Mouse (Mus musculus) gastrocnemius, postnatal 25 days (tissue): ENCODE results near the gene Med16. TPM values are rescaled to one million over a fixed set of nuclear protein-coding genes. Genes with fewer than 3 reads are reported as not detected.
A peak's percentile ranks its signal among the peaks of the same experiment; 100 is the strongest.

Experiments used
- DNase-seq: peaks from one replicate; pipeline ENCODE4 v3.0.0; 2022
- long read RNA-seq, 2 experiments: library from polyadenylated mRNA; stranded (forward); transcript quantifications; one replicate each; pipeline ENCODE4 v2.0.0; 2021
- total RNA-seq, 2 experiments: library from RNA; stranded (reverse); gene quantifications; 1 replicate in 1 of 2; 2 replicates in 1 of 2; pipeline ENCODE4 v1.2.3; 2021

The Med16 gene
- total RNA-seq = 10 to 100 TPM; 29.2 to 34.4 TPM
- long read RNA-seq, experiment 1, transcript Med16-204 (15 exons, 2,950 nt) = major isoform, 21 of 42 reads
- long read RNA-seq, experiment 1, partial matches to known transcripts = 12 of 42 reads
- long read RNA-seq, experiment 1, other reads (novel, unspliced or antisense) = 6 of 42 reads
- long read RNA-seq, experiment 2, transcript Med16-204 (15 exons, 2,950 nt) = major isoform, 37 of 60 reads
- long read RNA-seq, experiment 2, partial matches to known transcripts = 16 of 60 reads
- long read RNA-seq, experiment 2, other reads (novel, unspliced or antisense) = 4 of 60 reads

DNA sequence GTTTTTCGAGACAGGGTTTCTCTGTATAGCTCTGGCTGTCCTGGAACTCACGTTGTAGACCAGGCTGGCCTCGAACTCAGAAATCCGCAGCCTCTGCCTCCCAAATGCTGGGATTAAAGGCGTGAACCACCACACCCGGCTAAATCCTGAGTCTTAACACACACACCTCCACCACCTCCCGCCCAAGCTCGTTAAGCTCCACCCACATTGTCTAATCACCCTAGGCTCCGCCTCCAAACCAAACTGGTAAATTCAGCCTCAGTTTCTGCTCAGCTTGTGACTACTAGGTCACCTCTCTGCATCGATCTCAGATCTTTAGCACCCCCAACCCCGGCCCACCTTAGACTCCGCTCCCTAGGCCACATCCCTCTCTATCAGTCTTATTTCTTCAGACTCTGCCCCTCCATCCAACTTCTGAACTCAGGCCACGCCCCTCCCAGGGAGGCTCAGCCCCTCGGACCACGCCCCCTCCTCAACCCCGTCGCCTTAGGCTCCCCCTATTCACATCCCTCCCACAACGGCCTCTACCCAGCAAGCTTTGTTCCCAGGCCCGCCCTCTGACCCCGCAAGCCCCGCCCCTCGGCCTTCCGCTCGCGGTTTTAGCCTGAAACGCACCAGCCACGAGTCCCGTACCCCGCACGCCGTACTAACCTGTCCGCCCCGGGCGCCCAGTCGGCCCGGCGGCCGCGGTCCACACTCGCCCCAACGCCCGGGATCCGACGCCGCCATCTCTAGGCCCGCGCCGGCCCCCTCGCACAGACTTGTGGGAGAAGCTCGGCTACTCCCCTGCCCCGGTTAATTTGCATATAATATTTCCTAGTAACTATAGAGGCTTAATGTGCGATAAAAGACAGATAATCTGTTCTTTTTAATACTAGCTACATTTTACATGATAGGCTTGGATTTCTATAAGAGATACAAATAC lies at the start of gene Med16:
Med16 (minus strand) TSS at position 757 of the 925 bp plus-strand sequence.
- DNase-seq = peak; percentile 96

- peak; percentile 69 for DNase-seq
These were observed 49.6 kb upstream of the Med16 start for GRCm38 (mm10) chr10:79958140-79958816.

DNA sequence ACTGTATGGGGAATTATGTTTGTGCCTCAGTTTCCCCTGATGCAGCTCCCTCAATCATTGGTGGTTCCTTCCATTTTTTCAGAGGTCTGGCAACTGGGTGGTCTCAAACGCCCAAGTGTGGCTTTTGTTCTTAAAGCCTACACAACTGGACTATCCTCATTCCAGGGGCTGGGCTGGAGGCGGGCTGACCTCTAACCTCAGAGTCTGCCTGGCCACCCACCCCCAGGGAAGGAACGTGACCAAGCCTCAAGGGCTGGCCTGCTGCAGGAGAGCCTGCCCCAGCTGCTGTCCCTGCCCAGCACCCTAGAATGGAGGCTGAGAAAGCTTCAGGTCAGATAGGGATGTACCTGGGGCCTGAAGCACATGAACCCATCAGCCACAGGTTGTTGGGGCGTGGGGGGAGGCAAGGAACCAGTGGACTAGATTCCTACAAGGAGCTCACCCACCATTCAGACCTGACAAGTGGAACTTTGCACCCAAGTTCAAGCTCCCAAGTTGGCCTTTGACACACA lies 48.0 kb upstream of the Med16 start:
- DNase-seq = no peak

DNA sequence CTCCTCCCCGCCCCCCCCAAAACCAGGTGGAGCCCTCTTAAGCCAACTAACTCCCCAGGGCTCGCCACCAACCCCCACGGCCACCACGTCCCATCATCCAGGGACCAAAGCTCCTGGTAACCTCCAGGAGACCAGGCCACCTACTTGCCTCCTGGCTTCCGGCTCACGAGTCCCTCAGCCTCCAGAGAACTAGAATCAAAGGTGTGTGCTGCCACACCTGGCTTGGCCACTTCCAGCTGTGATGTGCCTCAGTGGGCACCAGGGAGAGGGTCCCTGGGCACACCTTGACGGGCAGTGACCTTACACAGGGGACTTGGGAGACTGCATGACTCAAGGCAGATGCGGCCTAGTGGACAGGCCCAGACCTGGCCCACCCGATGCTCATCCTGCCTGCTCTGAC lies 47.0 kb upstream of the Med16 start:
- DNase-seq = no peak

- DNase-seq = no peak
These were observed 45.2 kb upstream of the Med16 start for GRCm38 (mm10) chr10:79953946-79954345.

GRCm38 (mm10) chr10:79950661-79951060 lies 41.9 kb upstream of the Med16 start:
- DNase-seq = no peak

DNA sequence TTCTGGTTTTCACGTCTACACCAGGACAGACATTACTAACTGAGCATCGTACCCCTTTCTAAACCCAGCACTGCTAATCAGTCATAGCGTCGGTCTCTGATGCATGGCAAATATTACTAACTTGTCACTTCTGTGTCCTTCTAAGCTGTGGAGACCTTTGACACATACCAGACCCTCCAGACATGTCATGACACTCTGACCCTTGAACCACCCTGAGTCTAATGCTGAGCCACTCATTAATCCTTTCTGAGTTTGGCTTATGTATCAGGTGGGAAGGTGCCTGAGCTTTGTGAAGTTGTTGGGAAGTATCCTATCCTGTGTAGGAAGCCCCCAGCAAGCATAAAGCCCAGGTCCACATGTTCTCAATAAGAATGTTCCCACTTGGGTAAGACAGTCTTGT lies 41.1 kb upstream of the Med16 start:
- DNase-seq = no peak

DNA sequence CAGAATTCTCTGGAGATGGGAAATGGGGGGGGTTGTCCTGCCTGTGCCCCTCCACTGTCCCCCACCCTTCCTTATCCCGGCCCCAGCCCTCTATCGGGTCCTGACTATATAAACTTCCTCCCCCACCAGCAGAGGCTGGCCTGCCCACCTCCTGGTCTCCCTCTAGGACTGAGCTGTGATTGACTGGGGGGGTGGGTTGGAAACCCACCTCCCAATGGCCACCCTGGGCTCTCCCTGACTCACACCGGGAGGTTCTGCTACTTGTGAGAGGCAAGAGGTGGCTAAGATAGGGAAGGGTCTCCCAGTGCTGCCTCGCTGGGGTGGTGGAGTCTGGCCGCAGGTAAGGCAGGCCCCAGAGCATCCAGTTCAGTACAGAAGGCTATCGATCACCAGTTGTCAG lies 38.8 kb upstream of the Med16 start:
- no peak for DNase-seq

GRCm38 (mm10) chr10:79946752-79947322 lies 38.1 kb upstream of the Med16 start:
- no peak for DNase-seq

GRCm38 (mm10) chr10:79945507-79946234 lies 36.9 kb upstream of the Med16 start:
- no peak for DNase-seq

DNA sequence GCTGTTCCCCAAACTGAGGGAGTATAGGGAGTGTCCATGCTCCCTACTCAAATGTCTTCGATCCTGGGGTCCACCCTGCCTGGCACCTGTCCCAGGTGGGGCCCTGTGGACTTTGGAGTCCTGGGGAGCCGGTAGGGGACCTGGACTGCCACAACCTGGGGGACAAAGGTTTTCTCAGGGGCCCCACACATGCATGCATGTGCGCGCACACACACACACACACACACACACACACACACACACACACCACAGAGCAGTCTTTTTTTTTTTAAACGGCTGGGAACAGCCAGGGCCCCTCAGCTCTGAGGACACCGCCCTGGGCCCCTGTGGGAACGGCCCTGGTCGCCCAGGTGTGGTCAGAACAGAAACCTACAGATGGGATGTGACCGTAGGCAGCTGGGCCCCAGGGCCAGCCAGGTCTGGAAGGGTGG lies 34.8 kb upstream of the Med16 start:
- no peak for DNase-seq

GRCm38 (mm10) chr10:79942988-79943387 lies 34.3 kb upstream of the Med16 start:
- no peak for DNase-seq

GRCm38 (mm10) chr10:79940749-79941148 lies 32.0 kb upstream of the Med16 start:
- DNase-seq = peak; percentile 47

DNA sequence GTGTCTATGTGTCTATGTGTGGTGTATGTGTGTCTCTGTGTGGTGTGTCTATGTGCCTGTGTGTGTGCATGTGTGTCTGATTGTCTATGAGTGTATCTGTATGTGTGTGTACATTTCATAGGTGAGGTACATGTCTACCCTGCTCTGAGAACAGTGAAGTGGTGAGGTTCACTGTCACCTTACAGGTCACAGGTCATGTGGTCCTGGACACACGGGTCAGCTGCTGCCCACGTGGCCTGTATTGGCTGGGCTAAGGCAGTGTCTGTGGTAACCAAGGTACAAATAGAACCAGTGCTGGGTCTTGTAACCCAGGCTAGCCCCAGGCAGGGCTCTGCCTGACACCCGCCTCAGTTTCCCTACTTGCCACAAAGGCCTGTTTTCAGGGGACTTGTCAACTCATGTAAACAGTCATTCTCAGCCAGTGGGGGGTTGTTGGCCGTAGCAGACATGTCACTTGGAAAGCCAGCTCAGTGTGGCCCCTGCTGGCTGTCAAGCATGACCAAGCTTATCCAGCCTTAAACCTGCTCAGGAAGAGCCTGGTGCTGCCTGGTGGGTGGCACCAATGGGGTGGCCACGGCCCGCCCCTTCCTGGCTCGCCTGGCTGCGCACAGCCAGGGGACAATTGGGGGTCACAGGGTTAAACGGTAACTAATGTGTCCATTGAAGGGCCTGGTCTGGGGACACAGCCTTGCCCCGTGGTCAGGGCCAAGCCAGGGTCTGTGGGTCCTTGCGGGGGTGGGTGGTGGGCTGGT lies 29.2 kb upstream of the Med16 start:
- DNase-seq = no peak

DNA sequence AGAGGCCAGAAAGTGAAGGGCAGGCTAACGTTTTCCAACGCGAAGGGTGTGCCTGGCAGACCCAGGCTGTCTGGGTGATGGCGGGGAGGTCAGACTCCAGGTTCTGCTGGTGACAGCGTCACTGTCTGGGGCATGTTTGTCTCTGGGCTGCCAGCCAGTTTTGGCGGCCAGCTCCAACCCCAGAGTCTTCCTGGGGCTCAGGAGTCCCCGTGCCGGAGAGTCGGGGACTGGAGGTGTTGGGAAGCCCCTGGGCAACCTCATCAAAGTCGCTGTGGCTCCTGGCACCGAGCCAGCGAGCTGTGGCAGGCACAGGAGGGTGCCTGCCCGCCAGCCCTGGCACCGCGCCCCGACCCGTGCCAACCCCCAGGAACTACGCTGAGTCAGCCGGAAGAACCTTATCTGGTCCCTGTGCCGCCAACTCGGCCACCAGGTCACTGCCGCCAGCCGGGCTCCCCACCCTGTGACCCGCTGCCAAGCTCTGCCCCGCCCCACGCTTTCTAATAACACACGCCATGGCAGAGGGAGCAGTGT lies 28.3 kb upstream of the Med16 start:
- peak; percentile 63 for DNase-seq

DNA sequence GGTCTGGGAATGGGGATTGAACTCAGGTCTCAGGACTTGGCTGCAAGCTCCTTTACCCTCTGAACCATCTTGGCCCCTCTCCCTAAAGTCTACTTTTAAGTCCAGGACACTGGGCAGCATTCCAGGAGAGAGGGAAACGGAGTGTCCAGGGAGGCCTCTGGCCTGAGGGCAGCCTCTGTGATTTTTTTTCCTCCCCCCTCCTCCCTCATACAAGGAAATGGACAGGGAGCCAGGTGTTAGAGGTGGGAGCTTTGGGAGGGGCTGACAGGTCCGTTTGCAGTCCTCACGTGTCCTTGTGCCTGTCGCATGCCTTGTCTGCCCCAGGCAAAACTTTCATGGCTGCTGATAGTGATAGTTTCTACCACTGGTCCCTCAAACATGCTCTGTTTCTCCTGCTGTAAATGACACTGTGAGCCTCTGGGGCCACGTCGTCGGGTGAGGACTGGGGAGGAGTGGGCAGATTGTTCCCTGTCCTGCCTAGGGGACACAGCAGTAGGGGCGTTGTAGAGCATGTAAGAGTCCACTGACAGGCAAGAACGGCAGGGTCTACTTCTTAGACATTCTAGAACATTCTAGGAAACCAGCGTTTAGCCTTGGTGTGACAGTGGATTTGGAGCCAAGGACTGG lies 27.7 kb upstream of the Med16 start:
- no peak for DNase-seq

- DNase-seq = no peak
These were observed 26.3 kb upstream of the Med16 start for GRCm38 (mm10) chr10:79934794-79935569.

- peak; percentile 94 for DNase-seq
These were observed 25.6 kb upstream of the Med16 start for GRCm38 (mm10) chr10:79934272-79934721.

GRCm38 (mm10) chr10:79933861-79934260 lies 25.1 kb upstream of the Med16 start:
- no peak for DNase-seq
